Mouse (Mus musculus) kidney, adult 2 months (tissue): Measurements from ENCODE around the gene Fry. TPM values are rescaled to one million over a fixed set of nuclear protein-coding genes. Genes with fewer than 3 reads are reported as not detected.

Experiments
- DNase-seq: peaks from one replicate; pipeline ENCODE4 v3.0.0; 2021
- H3K27ac ChIP-seq: fragments of 200-500 bp; 2 replicates; pipeline ENCODE4 v1.5.1; 2012; ENCODE audit warnings: low read depth, low read length, control low read depth, inconsistent platforms; ENCODE audit not compliant: insufficient read depth
- H3K27me3 ChIP-seq: fragments of 200-500 bp; replicated peaks from 2 replicates; pipeline ENCODE4 v1.6.1; 2012; ENCODE audit warnings: mild to moderate bottlenecking, moderate library complexity, low read length, inconsistent platforms; ENCODE audit not compliant: control insufficient read depth, insufficient read depth
- H3K36me3 ChIP-seq: fragments of 200-500 bp; 2 replicates; pipeline ENCODE4 v1.6.1; 2012; ENCODE audit warnings: mild to moderate bottlenecking, moderate library complexity, low read length, inconsistent platforms; ENCODE audit not compliant: control insufficient read depth, insufficient read depth
- H3K4me1 ChIP-seq: fragments of 200-500 bp; 2 replicates; pipeline ENCODE4 v1.6.1; 2011; ENCODE audit warnings: low read length; ENCODE audit not compliant: control insufficient read depth, insufficient read depth
- H3K4me3 ChIP-seq: fragments of 200-500 bp; 2 replicates; pipeline ENCODE4 v1.5.1; 2011; ENCODE audit warnings: mild to moderate bottlenecking, low read depth, low read length, control low read depth; ENCODE audit not compliant: insufficient read depth
- CTCF ChIP-seq: fragments of 200-500 bp; conservative IDR thresholded peaks from 2 replicates; pipeline ENCODE4 v1.5.1; 2011; ENCODE audit warnings: low read depth, mild to moderate bottlenecking, control low read depth, low read length, moderate library complexity, mixed read lengths; ENCODE audit not compliant: insufficient read depth, insufficient read length
- POLR2A ChIP-seq: fragments of 200-500 bp; IDR thresholded peaks from one replicate; pipeline ENCODE4 v1.6.1; 2011; ENCODE audit warnings: low read depth, low read length, control low read depth
- WGBS: fragments of 180-500 bp; shearing (Covaris S2); methylation state at CpG from one replicate; pipeline ENCODE4 v1.1.7; 2018; 5-methylcytosine and 5-hydroxymethylcytosine counted together
- polyA plus RNA-seq: library from polyadenylated mRNA; depleted of rRNA; stranded (reverse); fragments of >200 nt; gene quantifications from 2 replicates; pipeline ENCODE4 v1.2.3, GENCODE M21; 2012

Fry gene
- polyA plus RNA-seq, 1 experiment, result 12.9 TPM

GRCm38 (mm10) chr5:150459801-150460200 lies 341.4 kb downstream of the Fry start:
- Histone ChIP-seq H3K27ac (no peak overlapping the region), H3K4me1 (no peaks in the 10 kb centered on the region), H3K27me3 (no peaks in the 10 kb centered on the region), H3K36me3 (no peaks in the 10 kb centered on the region), H3K4me3 (no peak overlapping the region)
- TF ChIP-seq CTCF (0 out of 2 replicates have a peak, but pooled peaks have one; percentile 15), POLR2A (no peak)
- WGBS, result 84% methylated on average over 4 of the region's 4 CpGs
- DNase-seq, result no peak

GRCm38 (mm10) chr5:150464721-150465120 lies 346.3 kb downstream of the Fry start:
- Histone ChIP-seq H3K4me3 (no peak overlapping the region), H3K36me3 (no peaks in the 10 kb centered on the region), H3K27me3 (no peaks in the 10 kb centered on the region), H3K27ac (peak overlapping the region; percentile 35; the same call in 1 of the 2 replicates), H3K4me1 (peaks cover 3% of the 10 kb centered on the region; the same call in 1 of the 2 replicates)
- TF ChIP-seq POLR2A (no peak), CTCF (no peak)
- DNase-seq, result no peak
- 61% methylated on average over 3 of the region's 3 CpGs for WGBS

DNA sequence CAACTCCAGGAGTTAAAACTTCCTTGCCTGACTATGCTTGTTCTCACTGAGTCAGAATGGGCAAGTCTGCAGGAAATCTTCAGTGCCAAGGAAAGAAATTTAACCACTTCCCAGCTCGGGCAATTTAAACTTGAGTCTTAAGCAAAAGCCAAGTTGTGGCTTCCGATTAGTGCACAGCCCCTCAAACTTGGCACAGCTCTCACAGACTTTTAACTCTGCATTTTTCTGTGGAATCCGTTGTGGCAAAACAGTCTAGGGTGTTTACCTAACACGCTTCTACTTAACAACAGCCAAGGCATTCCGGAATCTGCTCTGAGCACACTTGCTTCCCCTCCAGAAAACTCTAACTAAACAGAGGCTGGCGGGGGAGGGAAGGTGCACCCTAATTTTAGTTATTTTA lies 346.8 kb downstream of the Fry start:
- no peaks in the 10 kb centered on the region for H3K36me3 ChIP-seq
- peak; percentile 33 for DNase-seq
- peaks cover 3% of the 10 kb centered on the region; the same call in 1 of the 2 replicates for H3K4me1 ChIP-seq
- TF ChIP-seq CTCF (no peak), POLR2A (no peak)
- 48% methylated on average over 6 of the region's 6 CpGs for WGBS
- H3K4me3 ChIP-seq, result no peak overlapping the region
- H3K27me3 ChIP-seq, result no peaks in the 10 kb centered on the region
- peak overlapping the region; percentile 35 for H3K27ac ChIP-seq

DNA sequence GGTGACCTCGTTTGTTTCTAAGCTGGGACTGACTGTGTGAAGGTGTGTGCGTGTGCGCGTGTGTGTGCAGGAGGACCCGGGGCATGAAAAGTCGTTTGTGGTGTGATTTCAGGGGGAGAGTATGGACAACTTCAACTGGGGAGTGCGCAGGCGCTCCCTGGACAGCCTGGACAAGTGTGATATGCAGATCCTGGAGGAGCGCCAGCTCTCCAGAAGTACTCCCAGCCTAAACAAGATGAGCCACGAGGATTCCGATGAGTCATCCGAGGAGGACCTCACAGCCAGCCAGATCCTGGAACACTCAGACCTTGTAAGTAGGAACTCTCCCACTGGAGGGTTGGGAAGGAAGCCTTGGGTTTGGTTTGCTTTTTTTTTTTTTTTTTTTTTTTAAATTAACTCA lies 347.7 kb downstream of the Fry start:
- DNase-seq, result peak; percentile 95
- no peak for TF ChIP-seq POLR2A
- no peak for TF ChIP-seq CTCF
- peaks cover 3% of the 10 kb centered on the region; the same call in 1 of the 2 replicates for H3K4me1 ChIP-seq
- H3K27me3 ChIP-seq, result no peaks in the 10 kb centered on the region
- no peaks in the 10 kb centered on the region for H3K36me3 ChIP-seq
- H3K27ac ChIP-seq, result peak overlapping the region; percentile 5; the same call in 1 of the 2 replicates
- H3K4me3 ChIP-seq, result no peak overlapping the region
- 35% methylated on average over 12 of the region's 12 CpGs for WGBS

DNA sequence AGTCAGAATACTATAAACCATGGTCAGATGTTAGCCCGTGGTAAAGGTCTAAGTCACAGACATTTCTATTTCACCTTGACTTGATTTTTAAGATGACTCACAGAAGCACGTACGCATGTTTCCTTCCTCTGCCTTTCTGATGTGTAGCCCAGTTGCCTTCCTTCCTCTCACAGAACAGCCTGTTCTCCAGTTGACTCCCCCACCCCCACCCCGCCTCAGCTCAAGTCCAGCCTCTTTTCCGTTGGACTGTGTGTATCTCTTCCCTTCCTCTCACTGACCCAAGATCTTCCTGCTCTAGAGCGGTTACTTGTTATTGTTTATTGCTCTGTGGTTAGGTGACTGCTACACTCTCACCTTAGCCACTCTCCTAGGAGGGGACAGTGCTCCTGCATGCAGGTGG lies 350.0 kb downstream of the Fry start:
- TF ChIP-seq CTCF (no peak), POLR2A (no peak)

GRCm38 (mm10) chr5:150477364-150477763 lies 358.9 kb downstream of the Fry start:
- 57% methylated on average over 4 of the region's 4 CpGs for WGBS
- Histone ChIP-seq H3K27me3 (no peaks in the 10 kb centered on the region), H3K4me3 (no peak overlapping the region), H3K36me3 (no peaks in the 10 kb centered on the region; the same call in none of the 2 replicates), H3K4me1 (no peaks in the 10 kb centered on the region), H3K27ac (no peak overlapping the region)
- no peak for DNase-seq
- no peak for TF ChIP-seq CTCF
- TF ChIP-seq POLR2A, result no peak

More for the DNA sequence above, 350.0 kb downstream of the Fry start:
- Histone ChIP-seq H3K27ac (peak overlapping the region; percentile 84), H3K4me1 (peaks cover 3% of the 10 kb centered on the region; the same call in 1 of the 2 replicates), H3K36me3 (no peaks in the 10 kb centered on the region; the same call in 1 of the 2 replicates), H3K27me3 (no peaks in the 10 kb centered on the region), H3K4me3 (no peak overlapping the region)
- peak; percentile 71 for DNase-seq
- WGBS, result 54% methylated on average over 6 of the region's 6 CpGs

DNA sequence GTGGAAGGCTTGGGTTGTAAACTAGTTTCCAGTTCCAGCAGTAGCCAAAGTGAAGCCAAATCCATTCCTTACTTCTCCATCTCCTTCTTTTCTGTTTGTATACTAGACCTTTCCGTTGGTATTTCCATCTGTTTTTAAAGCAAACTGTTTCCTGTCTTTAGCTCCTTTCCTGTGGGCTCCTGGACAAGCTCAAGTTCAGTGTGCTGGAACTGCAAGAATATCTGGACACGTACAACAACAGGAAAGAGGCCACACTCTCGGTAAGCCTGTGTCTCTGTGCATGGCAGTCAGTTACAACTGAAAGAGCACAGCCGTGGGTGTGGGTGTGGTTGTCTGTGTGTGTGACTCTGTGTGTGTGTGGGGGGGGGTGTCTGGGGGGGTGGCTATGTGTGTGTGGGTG lies 360.2 kb downstream of the Fry start:
- Histone ChIP-seq H3K4me3 (no peak overlapping the region), H3K27ac (no peak overlapping the region), H3K36me3 (no peaks in the 10 kb centered on the region; the same call in 1 of the 2 replicates), H3K27me3 (no peaks in the 10 kb centered on the region), H3K4me1 (no peaks in the 10 kb centered on the region)
- no peak for DNase-seq
- no peak for TF ChIP-seq CTCF
- no peak for TF ChIP-seq POLR2A
- WGBS, result 50% methylated on average over 4 of the region's 4 CpGs

GRCm38 (mm10) chr5:150485198-150485597 lies 366.8 kb downstream of the Fry start:
- H3K36me3 ChIP-seq, result no peaks in the 10 kb centered on the region
- H3K27ac ChIP-seq, result no peak overlapping the region
- 63% methylated on average over 3 of the region's 3 CpGs for WGBS
- TF ChIP-seq CTCF (peak; percentile 45), POLR2A (no peak)
- DNase-seq, result peak; percentile 56
- no peaks in the 10 kb centered on the region for H3K27me3 ChIP-seq
- no peaks in the 10 kb centered on the region for H3K4me1 ChIP-seq
- H3K4me3 ChIP-seq, result no peak overlapping the region
